Mouse (Mus musculus): ENCODE results near the gene Akt1s1. TPM values are rescaled to one million over a fixed set of nuclear protein-coding genes. Genes with fewer than 3 reads are reported as not detected.

Akt1s1 gene
- total RNA-seq (2021), result 10 to 100 TPM; 74.1 to 85.4 TPM

- intact Hi-C loops (cut with DNase I), result no loop called here
- DNase-seq, result peak; percentile 99
These were observed at the start of gene Akt1s1, which contains the start of gene Tbc1d17 for GRCm38 (mm10) chr7:44848561-44849415. Gene Akt1s1 (plus strand): TSS chr7:44848991. Gene Tbc1d17 (minus strand): TSS chr7:44849079.

DNA sequence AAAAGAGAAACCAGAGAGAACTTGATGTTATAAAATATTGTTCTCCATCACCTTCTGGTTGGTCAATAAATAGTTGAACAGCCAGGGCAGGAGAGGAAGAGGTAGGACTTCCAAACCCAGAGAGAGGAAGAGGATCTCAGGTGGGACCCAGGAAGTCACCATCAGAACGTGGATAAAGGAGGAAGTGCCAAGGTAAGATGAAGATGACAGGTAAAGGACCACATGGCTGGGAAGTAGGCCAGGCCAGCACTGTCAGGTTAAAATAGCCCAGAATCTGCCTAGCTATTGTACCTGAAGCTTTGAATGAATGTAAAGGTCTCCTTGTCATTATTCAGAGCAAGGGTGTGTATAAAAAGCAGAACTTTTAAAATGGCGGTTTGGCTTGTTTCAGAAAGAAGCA is 39.9 kb upstream of the Akt1s1 start:
- DNase-seq, result no peak
- intact Hi-C loops (cut with DNase I), result no loop called here

DNA sequence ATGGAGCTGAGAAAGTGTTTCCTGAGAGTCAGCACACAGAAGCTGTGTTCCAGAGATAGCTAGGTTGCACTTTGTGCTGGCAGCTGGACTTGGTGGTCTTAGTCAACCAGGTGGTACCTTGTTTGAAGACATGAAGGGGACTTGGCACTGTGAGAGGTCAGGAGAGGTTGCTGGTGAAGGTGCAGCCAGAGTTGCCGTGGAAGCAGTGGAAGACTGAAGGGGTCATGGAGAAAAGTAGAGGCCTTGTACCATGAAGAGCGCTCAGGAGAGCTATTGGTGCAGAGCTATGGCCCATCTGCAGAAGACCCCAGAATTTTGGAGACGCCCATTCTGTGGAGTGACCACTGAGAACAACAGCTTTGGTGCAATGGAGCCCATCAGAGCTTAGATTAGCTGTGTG is 39.3 kb upstream of the Akt1s1 start:
- no peak for DNase-seq
- intact Hi-C loops (cut with DNase I), result no loop called here

DNA sequence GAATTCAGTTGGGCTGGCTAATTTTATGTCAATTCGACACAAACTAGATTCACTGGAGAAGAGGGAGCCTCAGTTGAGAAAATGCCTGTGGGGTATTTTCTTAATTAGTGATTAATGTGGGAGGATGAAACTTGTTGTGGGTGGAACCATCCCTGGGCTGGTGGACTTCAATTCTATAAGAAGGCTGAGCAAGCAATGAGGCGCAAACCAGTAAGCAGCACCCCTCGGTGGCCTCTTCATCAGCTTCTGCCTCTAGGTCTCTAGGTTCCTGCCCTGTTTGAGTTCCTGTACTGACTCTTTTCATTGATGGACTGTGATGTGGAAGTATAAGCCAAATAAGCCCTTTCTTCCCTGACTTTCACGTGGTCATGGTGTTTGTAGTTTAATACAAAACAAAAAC is 38.4 kb upstream of the Akt1s1 start:
- intact Hi-C loops (cut with DNase I), result no loop called here
- DNase-seq, result no peak

GRCm38 (mm10) chr7:44810819-44811557 is 37.8 kb upstream of the Akt1s1 start:
- DNase-seq, result no peak
- intact Hi-C loops (cut with DNase I), result no loop called here

DNA sequence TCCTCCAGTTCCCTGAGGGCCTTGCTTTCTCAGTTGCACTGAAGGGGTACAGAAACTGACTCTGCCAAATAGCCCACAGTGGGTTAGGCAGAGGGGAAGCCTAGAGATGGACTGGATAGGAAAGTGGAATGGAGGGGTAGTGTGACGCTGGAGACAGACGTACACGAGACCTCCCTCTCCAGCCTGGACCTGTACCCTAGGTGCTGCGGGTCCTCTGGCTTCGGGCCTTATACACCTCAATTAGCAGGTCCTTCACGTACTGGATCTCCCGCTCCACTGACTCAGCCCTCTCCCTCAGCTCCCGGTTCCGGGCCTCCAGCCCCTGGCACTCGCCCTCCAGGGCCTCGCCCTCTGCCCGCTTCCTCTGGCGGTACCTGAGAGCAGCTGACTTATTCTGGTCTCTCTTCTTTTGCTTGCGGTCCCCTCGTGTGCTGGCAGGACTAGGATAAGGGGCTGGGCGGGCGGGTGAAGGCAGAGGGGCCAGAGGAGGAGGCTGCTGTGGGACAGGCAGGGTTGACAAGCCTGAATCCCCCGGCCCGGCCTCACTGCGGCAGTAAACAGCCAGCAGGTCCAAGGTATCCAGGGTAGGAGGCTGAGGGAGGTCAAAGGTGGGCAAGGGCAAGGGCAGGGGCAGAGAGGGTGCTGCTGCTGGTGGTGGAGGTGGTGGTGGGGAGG is 36.0 kb upstream of the Akt1s1 start:
- intact Hi-C loops (cut with DNase I), result no loop called here
- DNase-seq, result no peak

DNA sequence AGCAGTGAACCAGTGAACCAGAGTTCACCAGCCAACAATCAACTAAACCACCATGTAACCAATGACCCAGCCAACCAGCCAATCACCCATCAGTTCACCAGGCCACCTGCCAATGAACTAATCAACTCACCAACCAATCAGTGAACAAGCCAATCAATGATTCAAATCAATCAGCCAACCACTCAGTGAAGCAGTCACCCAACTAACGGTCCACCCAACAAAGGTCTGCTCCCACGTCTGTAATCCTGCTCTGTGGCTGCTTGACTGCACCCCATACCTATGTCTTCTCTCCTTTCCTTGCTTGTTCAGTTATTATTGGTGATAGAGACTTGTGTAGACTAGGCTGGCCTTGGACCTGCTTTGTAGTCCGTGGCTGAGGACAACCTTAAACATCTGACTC is 34.8 kb upstream of the Akt1s1 start:
- DNase-seq, result no peak
- intact Hi-C loops (cut with DNase I), result no loop called here

GRCm38 (mm10) chr7:44814423-44814822 is 34.4 kb upstream of the Akt1s1 start:
- intact Hi-C loops (cut with DNase I), result no loop called here
- no peak for DNase-seq

DNA sequence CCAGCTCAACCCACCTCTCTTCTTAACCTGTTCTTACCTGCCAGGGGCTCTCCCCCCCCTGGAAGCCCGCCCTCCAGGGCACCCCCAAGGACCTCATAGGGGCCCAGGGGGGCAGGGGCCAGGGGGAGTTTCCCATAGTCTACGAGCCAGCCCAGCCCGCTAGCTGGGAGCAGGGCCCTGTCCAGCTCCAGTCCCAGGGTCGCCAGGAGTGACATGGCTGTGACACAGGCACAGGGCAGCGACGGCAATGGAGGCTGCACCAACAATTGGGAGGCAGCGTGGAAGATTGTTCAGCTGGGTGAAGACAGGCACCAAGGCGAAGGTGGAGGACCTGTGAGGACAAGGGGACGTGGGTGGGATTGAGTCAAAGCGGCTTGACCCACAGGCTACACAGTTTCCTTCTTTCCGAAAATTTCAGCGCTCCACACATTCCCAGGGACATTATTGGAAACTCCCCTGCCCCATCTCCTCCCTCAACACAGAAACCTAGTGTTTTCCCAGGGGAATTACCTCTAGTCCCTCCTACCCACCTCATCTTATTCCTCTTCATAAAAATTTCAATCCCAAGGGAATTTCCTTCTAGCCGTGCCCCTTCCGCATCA is 33.7 kb upstream of the Akt1s1 start:
- intact Hi-C loops (cut with DNase I), result no loop called here
- peak; percentile 29 for DNase-seq

- intact Hi-C loops (cut with DNase I), result no loop called here
- peak; percentile 100 for DNase-seq
These were observed 32.9 kb upstream of the Akt1s1 start, which contains the start of the genes Nup62 and Il4i1 for GRCm38 (mm10) chr7:44815721-44816469. Gene Nup62 (plus strand): TSS chr7:44816088. Gene Il4i1 (plus strand): TSS chr7:44816387.

DNA sequence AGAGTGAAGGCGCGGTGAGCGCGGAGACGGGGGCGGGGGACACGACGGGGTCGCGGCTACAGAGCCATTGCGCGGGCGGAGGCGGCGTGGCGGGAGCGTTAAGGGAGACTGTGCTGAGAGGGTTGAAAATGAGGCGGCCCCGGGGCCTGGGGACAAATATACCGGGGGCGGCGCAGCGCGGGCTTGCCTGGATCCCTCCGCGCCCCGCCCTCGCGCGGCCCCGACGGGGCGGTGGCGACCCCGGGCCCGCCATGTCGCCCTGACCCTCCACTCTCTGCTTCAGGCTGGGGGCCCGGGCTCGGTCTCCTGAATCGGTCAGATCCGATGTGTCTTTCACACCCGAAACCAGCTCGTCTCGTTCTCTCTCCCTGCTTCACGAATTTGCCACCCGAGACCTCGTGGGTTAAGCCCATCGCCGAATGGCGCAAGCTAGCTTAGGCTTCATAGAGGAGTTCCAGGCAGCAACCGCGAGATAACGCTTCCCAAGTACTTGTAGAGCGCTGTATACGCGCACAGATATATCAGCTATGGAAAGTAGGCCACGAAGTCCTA is 32.2 kb upstream of the Akt1s1 start, which contains the start of gene Atf5:
TSS of gene Atf5 (minus strand) at position 189 of the 552 bp plus-strand sequence.
- no peak for DNase-seq

DNA sequence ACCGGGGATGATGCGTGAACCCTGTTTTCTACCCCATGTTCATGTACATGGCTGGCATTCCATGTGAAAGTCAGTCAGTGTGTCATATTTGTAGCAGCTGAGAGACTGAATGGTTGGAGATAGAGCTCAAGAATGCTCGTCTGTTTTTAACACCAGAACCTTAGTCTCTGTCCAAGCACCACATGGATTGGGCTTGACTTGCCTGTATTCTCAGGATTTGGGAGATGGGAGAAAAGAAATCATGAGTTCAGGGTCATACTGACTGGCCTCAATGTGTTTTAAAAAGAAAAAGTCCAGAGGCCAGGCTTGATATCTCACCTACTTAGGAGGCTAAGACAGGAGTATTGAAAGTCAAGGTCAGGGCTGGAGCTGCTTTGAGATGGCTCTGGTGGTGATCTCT is 31.4 kb upstream of the Akt1s1 start:
- no peak for DNase-seq

More for the DNA sequence above, 32.2 kb upstream of the Akt1s1 start, which contains the start of gene Atf5:
- intact Hi-C loops (cut with DNase I), result no loop called here

GRCm38 (mm10) chr7:44818164-44818563 is 30.6 kb upstream of the Akt1s1 start:
- intact Hi-C loops (cut with DNase I), result no loop called here
- DNase-seq, result no peak

More for the DNA sequence above, 31.4 kb upstream of the Akt1s1 start:
- intact Hi-C loops (cut with DNase I), result no loop called here

DNA sequence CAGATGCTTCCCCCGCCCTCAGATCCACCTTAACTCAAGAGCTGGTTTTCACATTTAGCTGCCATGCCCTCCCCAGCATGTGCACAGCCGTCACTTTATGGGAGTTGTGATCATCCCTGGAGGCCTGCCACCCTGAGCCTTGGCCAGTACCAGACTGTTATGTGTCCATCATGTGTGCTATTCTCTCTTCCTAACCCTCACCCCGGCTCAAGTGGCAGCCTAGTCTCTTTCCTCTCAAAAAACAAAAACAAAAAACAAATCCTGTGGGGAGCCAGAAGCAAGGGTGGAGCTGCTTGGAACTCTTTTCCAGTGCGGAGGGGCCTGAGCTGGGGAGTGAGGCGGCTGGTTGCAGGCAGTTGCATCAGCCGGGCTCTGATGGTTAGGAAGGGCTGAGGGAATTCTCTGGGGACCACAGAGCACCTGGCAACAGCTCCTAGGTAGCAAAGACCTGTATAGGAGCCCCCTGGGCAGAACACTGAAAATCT is 30.0 kb upstream of the Akt1s1 start:
- peak; percentile 37 for DNase-seq
- intact Hi-C loops (cut with DNase I), result no loop called here

DNA sequence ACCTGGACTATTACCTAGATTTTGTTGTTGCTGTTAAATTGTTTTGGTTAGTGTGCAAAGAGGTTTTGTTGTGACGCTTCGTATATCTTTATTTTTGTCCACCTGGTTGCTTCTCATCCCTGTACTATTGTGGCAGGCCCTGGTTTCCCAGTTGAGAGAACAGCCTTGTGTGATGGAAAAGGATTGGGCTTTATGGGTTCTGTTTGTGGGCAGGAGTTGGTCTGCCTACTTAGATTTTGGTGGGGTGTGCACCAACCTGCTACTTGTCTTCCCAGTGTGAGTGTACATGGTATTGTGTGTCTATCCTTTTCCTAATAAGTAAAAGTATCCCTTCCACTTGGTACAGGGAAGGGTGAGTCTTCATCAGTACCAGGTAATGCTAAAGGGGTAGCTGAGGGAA is 29.4 kb upstream of the Akt1s1 start:
- intact Hi-C loops (cut with DNase I), result no loop called here
- DNase-seq, result no peak

DNA sequence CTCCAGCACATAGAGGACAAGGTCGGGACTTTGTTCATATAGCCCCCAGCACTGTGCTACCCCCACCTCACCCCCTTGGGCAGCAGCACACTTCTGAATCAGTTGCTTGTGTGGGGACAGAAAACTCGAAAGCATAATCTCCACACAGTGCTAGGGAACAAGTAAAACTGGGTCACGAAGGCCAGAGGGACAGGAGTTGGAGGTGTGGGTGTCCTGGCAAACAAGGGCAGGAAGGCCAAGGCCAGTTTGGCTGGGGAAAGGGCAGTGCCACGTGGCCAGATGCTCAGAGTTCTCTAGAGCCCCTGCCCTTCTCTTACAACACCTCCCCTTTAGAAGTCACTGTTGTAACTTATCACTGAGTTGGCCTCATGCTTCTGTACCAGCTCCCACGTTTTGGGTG is 28.9 kb upstream of the Akt1s1 start:
- intact Hi-C loops (cut with DNase I), result no loop called here
- DNase-seq, result no peak

GRCm38 (mm10) chr7:44820525-44820924 is 28.3 kb upstream of the Akt1s1 start:
- DNase-seq, result no peak
- intact Hi-C loops (cut with DNase I), result no loop called here

DNA sequence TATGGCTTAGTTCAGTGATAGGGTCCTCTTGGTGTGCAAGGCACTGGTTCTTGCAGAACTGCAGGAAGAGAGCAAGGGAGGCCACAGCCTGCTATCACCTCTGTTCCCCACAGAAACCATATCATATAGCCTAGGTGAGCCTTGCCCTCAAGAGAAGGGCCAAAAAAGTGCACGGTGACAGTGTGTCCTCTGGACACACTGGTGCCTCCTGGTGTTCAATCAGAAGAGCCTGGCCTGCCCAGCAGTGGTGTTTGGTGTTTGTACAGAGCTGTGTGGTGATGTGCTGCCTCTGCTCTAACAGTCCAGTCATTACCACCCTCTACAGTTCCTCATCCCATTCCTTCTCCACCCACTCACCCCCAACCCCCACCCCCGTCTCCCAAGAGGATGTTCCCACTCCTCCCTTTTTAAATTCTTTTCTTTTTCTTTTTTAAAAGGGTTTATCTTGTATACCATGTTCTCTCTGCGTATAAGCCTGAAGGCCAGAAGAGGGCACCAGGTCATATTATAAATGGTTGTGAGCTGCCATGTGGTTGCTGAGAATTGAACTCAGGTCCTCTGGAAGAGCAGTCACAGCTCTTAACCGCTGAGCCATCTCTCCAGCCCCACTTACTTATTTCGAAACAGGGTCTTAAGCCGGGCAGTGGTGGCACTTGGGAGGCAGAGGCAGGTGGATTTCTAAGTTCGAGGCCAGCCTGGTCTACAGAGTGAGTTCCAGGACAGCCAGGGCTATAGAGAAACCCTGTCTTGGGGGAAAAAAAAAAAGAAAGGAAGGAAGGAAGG is 26.9 kb upstream of the Akt1s1 start:
- intact Hi-C loops (cut with DNase I), result no loop called here
- DNase-seq, result no peak

GRCm38 (mm10) chr7:44823409-44823808 is 25.4 kb upstream of the Akt1s1 start:
- intact Hi-C loops (cut with DNase I), result no loop called here
- DNase-seq, result no peak

All from left cerebral cortex, postnatal 4 days (tissue).